Mouse (Mus musculus) left cerebral cortex, postnatal 10 days (tissue): Measurements from ENCODE around the gene Pfkp. TPM values are rescaled to one million over a fixed set of nuclear protein-coding genes. Genes with fewer than 3 reads are reported as not detected.

Source experiments
- DNase-seq, 2 experiments: peaks; one replicate each; pipeline ENCODE4 v3.0.0; 2021 to 2022; ENCODE audit warnings: low spot score in 2 of 2, mixed read lengths in 1 of 2; ENCODE audit errors: extremely low spot score in 1 of 2
- intact Hi-C: fragments of 180-260 bp; cut with DNase I; formaldehyde crosslinking; loops from one replicate; pipeline ENCODE4 v1.15.1; 2025
- total RNA-seq, 2 experiments: library from RNA; stranded (reverse); gene quantifications; 2 replicates each; pipeline ENCODE4 v1.2.3; 2021

Pfkp gene
- total RNA-seq, 2 experiments from 2014 or later: 376 to 387 TPM

GRCm38 (mm10) chr13:6638976-6639375, 9.6 kb downstream of the Pfkp start:
- intact Hi-C loops: no loop called here

GRCm38 (mm10) chr13:6638425-6638824, 10.2 kb downstream of the Pfkp start:
- intact Hi-C loops: no loop called here
- DNase-seq: no peak

More at GRCm38 (mm10) chr13:6638976-6639375, 9.6 kb downstream of the Pfkp start:
- no peak for DNase-seq

- intact Hi-C loops: no loop called here
- no peak for DNase-seq
Observed at GRCm38 (mm10) chr13:6637534-6638124, 10.9 kb downstream of the Pfkp start.

- intact Hi-C loops: no loop called here
- DNase-seq: no peak
Observed at GRCm38 (mm10) chr13:6636976-6637375, 11.6 kb downstream of the Pfkp start.

GRCm38 (mm10) chr13:6636520-6636919, 12.1 kb downstream of the Pfkp start:
- DNase-seq: no peak
- intact Hi-C loops: no loop called here

GRCm38 (mm10) chr13:6635138-6636076, 13.2 kb downstream of the Pfkp start:
- no peak for DNase-seq
- intact Hi-C loops: no loop called here

GRCm38 (mm10) chr13:6634063-6634462, 14.5 kb downstream of the Pfkp start:
- DNase-seq: no peak
- intact Hi-C loops: no loop called here

- DNase-seq: peak in 1 of 2 experiments; percentile 54
- intact Hi-C loops: no loop called here
Observed at GRCm38 (mm10) chr13:6633524-6633923, 15.1 kb downstream of the Pfkp start.

- no peak for DNase-seq
- intact Hi-C loops: no loop called here
Observed at GRCm38 (mm10) chr13:6632935-6633334, 15.6 kb downstream of the Pfkp start.

GRCm38 (mm10) chr13:6632513-6632912, 16.1 kb downstream of the Pfkp start:
- DNase-seq: no peak
- intact Hi-C loops: no loop called here

GRCm38 (mm10) chr13:6631772-6632510, 16.6 kb downstream of the Pfkp start:
- DNase-seq: no peak
- intact Hi-C loops: no loop called here

GRCm38 (mm10) chr13:6630660-6631059, 17.9 kb downstream of the Pfkp start:
- intact Hi-C loops: no loop called here
- no peak for DNase-seq

- no peak for DNase-seq
- intact Hi-C loops: no loop called here
Observed at GRCm38 (mm10) chr13:6629927-6630326, 18.6 kb downstream of the Pfkp start.

- DNase-seq: no peak
- intact Hi-C loops: no loop called here
Observed at GRCm38 (mm10) chr13:6628998-6629764, 19.4 kb downstream of the Pfkp start.

- intact Hi-C loops: no loop called here
- DNase-seq: no peak
Observed at GRCm38 (mm10) chr13:6628261-6628660, 20.3 kb downstream of the Pfkp start.

- intact Hi-C loops: no loop called here
- DNase-seq: no peak
Observed at GRCm38 (mm10) chr13:6627352-6627751, 21.2 kb downstream of the Pfkp start.

GRCm38 (mm10) chr13:6626508-6627114, 22.0 kb downstream of the Pfkp start:
- intact Hi-C loops: no loop called here

GRCm38 (mm10) chr13:6625942-6626341, 22.6 kb downstream of the Pfkp start:
- intact Hi-C loops: no loop called here
- no peak for DNase-seq

More at GRCm38 (mm10) chr13:6626508-6627114, 22.0 kb downstream of the Pfkp start:
- no peak for DNase-seq
